Mouse (Mus musculus): Measurements from ENCODE around the gene Sema4a. TPM values are rescaled to one million over a fixed set of nuclear protein-coding genes. Genes with fewer than 3 reads are reported as not detected.

Gene Sema4a
- polyA plus RNA-seq, 1 experiment from 2014 or later = 29.1 TPM

- H3K27me3 ChIP-seq (ENCODE audit: control insufficient read depth, insufficient read depth, low read depth, low read length) = peaks cover 5% of the 10 kb centered on the region
- 53% methylated on average over 18 of the region's 18 CpGs for WGBS (ENCODE audit: insufficient replicate concordance)
- ATAC-seq (ENCODE audit: low read depth) = peak; percentile 19; the same call in 1 of the 2 replicates
- H3K4me1 ChIP-seq (ENCODE audit: control insufficient read depth, low read depth, low read length) = peaks cover 9% of the 10 kb centered on the region; the same call in 1 of the 2 replicates
- H3K36me3 ChIP-seq (ENCODE audit: control insufficient read depth, insufficient read depth) = no peaks in the 10 kb centered on the region
- no peaks in the 10 kb centered on the region for H3K9me3 ChIP-seq (replicated peaks; ENCODE audit: control insufficient read depth, low read length)
- peak overlapping the region; percentile 44 for H3K4me2 ChIP-seq (ENCODE audit: low read depth, low read length)
- H3K4me3 ChIP-seq (ENCODE audit: low read depth, low read length) = peak overlapping the region; percentile 35
- peak overlapping the region; percentile 34; the same call in 1 of the 2 replicates for H3K9ac ChIP-seq (ENCODE audit: low read depth, low read length)
- peak overlapping the region; percentile 72 for H3K27ac ChIP-seq (ENCODE audit: low read length)
These were observed 5.3 kb downstream of the Sema4a start for GRCm38 (mm10) chr3:88455588-88456264.

GRCm38 (mm10) chr3:88454762-88455587 lies 6.0 kb downstream of the Sema4a start:
- peak; percentile 28 for ATAC-seq (ENCODE audit: low read depth)
- Histone ChIP-seq H3K4me3 (ENCODE audit: low read depth, low read length) (peak overlapping the region; percentile 35), H3K4me2 (ENCODE audit: low read depth, low read length) (peak overlapping the region; percentile 44), H3K27ac (ENCODE audit: low read length) (peak overlapping the region; percentile 72), H3K9ac (ENCODE audit: low read depth, low read length) (peak overlapping the region; percentile 34; the same call in 1 of the 2 replicates), H3K27me3 (ENCODE audit: control insufficient read depth, insufficient read depth, low read depth, low read length) (peaks cover under 1% of the 10 kb centered on the region), H3K4me1 (ENCODE audit: control insufficient read depth, low read depth, low read length) (peaks cover 9% of the 10 kb centered on the region; the same call in 1 of the 2 replicates), H3K9me3 (replicated peaks; ENCODE audit: control insufficient read depth, low read length) (no peaks in the 10 kb centered on the region), H3K36me3 (ENCODE audit: control insufficient read depth, insufficient read depth) (no peaks in the 10 kb centered on the region)
- WGBS (ENCODE audit: insufficient replicate concordance) = 30% methylated on average over 9 of the region's 9 CpGs

GRCm38 (mm10) chr3:88453986-88454385 lies 7.0 kb downstream of the Sema4a start:
- WGBS (ENCODE audit: insufficient replicate concordance) = 44% methylated on average over 8 of the region's 8 CpGs
- no peak for ATAC-seq (ENCODE audit: low read depth)
- Histone ChIP-seq H3K4me1 (ENCODE audit: control insufficient read depth, low read depth, low read length) (peaks cover 10% of the 10 kb centered on the region; the same call in 1 of the 2 replicates), H3K9ac (ENCODE audit: low read depth, low read length) (no peak overlapping the region), H3K36me3 (ENCODE audit: control insufficient read depth, insufficient read depth) (no peaks in the 10 kb centered on the region), H3K9me3 (replicated peaks; ENCODE audit: control insufficient read depth, low read length) (no peaks in the 10 kb centered on the region), H3K4me2 (ENCODE audit: low read depth, low read length) (no peak overlapping the region), H3K27ac (ENCODE audit: low read length) (no peak overlapping the region), H3K27me3 (ENCODE audit: control insufficient read depth, insufficient read depth, low read depth, low read length) (peaks cover 4% of the 10 kb centered on the region), H3K4me3 (ENCODE audit: low read depth, low read length) (no peak overlapping the region)

GRCm38 (mm10) chr3:88453369-88453768 lies 7.6 kb downstream of the Sema4a start:
- Histone ChIP-seq H3K27ac (ENCODE audit: low read length) (no peak overlapping the region), H3K9me3 (replicated peaks; ENCODE audit: control insufficient read depth, low read length) (no peaks in the 10 kb centered on the region), H3K4me3 (ENCODE audit: low read depth, low read length) (no peak overlapping the region), H3K36me3 (ENCODE audit: control insufficient read depth, insufficient read depth) (no peaks in the 10 kb centered on the region), H3K9ac (ENCODE audit: low read depth, low read length) (no peak overlapping the region), H3K4me2 (ENCODE audit: low read depth, low read length) (no peak overlapping the region), H3K4me1 (ENCODE audit: control insufficient read depth, low read depth, low read length) (peaks cover 13% of the 10 kb centered on the region), H3K27me3 (ENCODE audit: control insufficient read depth, insufficient read depth, low read depth, low read length) (peaks cover 4% of the 10 kb centered on the region; the same call in 1 of the 2 replicates)
- WGBS (ENCODE audit: insufficient replicate concordance) = 21% methylated on average over 8 of the region's 8 CpGs
- no peak for ATAC-seq (ENCODE audit: low read depth)

GRCm38 (mm10) chr3:88452716-88453115 lies 8.3 kb downstream of the Sema4a start:
- Histone ChIP-seq H3K4me2 (ENCODE audit: low read depth, low read length) (no peak overlapping the region), H3K36me3 (ENCODE audit: control insufficient read depth, insufficient read depth) (no peaks in the 10 kb centered on the region), H3K4me1 (ENCODE audit: control insufficient read depth, low read depth, low read length) (peaks cover 18% of the 10 kb centered on the region), H3K27ac (ENCODE audit: low read length) (no peak overlapping the region), H3K9ac (ENCODE audit: low read depth, low read length) (no peak overlapping the region), H3K27me3 (ENCODE audit: control insufficient read depth, insufficient read depth, low read depth, low read length) (peaks cover 4% of the 10 kb centered on the region; the same call in 1 of the 2 replicates), H3K4me3 (ENCODE audit: low read depth, low read length) (no peak overlapping the region), H3K9me3 (replicated peaks; ENCODE audit: control insufficient read depth, low read length) (no peaks in the 10 kb centered on the region)
- ATAC-seq (ENCODE audit: low read depth) = no peak
- WGBS (ENCODE audit: insufficient replicate concordance) = 63% methylated on average over 6 of the region's 6 CpGs

- Histone ChIP-seq H3K9me3 (replicated peaks; ENCODE audit: control insufficient read depth, low read length) (no peaks in the 10 kb centered on the region), H3K27me3 (ENCODE audit: control insufficient read depth, insufficient read depth, low read depth, low read length) (peaks cover 4% of the 10 kb centered on the region; the same call in 1 of the 2 replicates), H3K9ac (ENCODE audit: low read depth, low read length) (no peak overlapping the region), H3K4me1 (ENCODE audit: control insufficient read depth, low read depth, low read length) (peaks cover 16% of the 10 kb centered on the region), H3K4me2 (ENCODE audit: low read depth, low read length) (no peak overlapping the region), H3K27ac (ENCODE audit: low read length) (no peak overlapping the region), H3K36me3 (ENCODE audit: control insufficient read depth, insufficient read depth) (no peaks in the 10 kb centered on the region), H3K4me3 (ENCODE audit: low read depth, low read length) (no peak overlapping the region)
- 47% methylated on average over 5 of the region's 5 CpGs for WGBS (ENCODE audit: insufficient replicate concordance)
- no peak for ATAC-seq (ENCODE audit: low read depth)
These were observed 8.7 kb downstream of the Sema4a start for GRCm38 (mm10) chr3:88452246-88452645.

- Histone ChIP-seq H3K9ac (ENCODE audit: low read depth, low read length) (no peak overlapping the region), H3K9me3 (replicated peaks; ENCODE audit: control insufficient read depth, low read length) (no peaks in the 10 kb centered on the region), H3K4me2 (ENCODE audit: low read depth, low read length) (no peak overlapping the region), H3K27ac (ENCODE audit: low read length) (no peak overlapping the region), H3K4me1 (ENCODE audit: control insufficient read depth, low read depth, low read length) (peaks cover 9% of the 10 kb centered on the region), H3K27me3 (ENCODE audit: control insufficient read depth, insufficient read depth, low read depth, low read length) (peaks cover 4% of the 10 kb centered on the region; the same call in 1 of the 2 replicates), H3K36me3 (ENCODE audit: control insufficient read depth, insufficient read depth) (no peaks in the 10 kb centered on the region), H3K4me3 (ENCODE audit: low read depth, low read length) (no peak overlapping the region)
- ATAC-seq (ENCODE audit: low read depth) = no peak
- WGBS (ENCODE audit: insufficient replicate concordance) = 64% methylated on average over 12 of the region's 12 CpGs
These were observed 10.4 kb downstream of the Sema4a start for GRCm38 (mm10) chr3:88450379-88451131.

DNA sequence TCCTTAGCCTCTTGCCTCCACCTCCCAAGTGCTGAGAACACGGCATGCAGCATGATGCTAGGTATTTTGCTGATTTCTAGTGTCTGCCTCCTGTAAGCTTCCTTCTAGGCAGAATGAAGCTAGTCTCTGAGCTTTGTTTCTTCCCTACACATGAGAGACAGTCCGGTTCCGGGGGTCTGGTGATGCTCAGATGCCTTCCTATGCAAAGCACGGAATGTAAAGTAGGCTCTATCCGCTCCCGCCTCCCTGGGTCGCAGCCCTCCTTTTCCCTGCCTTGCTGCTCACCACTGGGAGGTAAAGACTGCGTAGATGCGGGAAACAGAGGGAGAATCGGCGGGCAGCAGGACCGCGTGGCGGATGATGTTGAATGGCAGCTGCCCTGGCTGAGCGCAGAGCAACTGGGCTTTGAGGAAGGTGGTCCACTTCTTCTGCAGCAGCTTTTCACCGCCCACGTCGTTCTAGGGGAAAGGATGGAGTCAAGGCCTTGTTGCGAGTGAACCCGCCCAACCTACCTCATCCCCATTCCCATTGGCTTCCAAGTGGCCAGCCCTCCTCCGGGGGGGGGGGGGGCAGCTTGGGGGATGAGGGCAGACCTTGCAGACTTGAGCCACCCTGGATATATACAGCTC lies 11.5 kb downstream of the Sema4a start:
- Histone ChIP-seq H3K9ac (ENCODE audit: low read depth, low read length) (no peak overlapping the region), H3K4me2 (ENCODE audit: low read depth, low read length) (no peak overlapping the region), H3K9me3 (replicated peaks; ENCODE audit: control insufficient read depth, low read length) (no peaks in the 10 kb centered on the region), H3K27me3 (ENCODE audit: control insufficient read depth, insufficient read depth, low read depth, low read length) (peaks cover 4% of the 10 kb centered on the region; the same call in 1 of the 2 replicates), H3K36me3 (ENCODE audit: control insufficient read depth, insufficient read depth) (no peaks in the 10 kb centered on the region), H3K4me3 (ENCODE audit: low read depth, low read length) (no peak overlapping the region), H3K27ac (ENCODE audit: low read length) (no peak overlapping the region), H3K4me1 (ENCODE audit: control insufficient read depth, low read depth, low read length) (peaks cover 9% of the 10 kb centered on the region)
- WGBS (ENCODE audit: insufficient replicate concordance) = 27% methylated on average over 20 of the region's 21 CpGs
- ATAC-seq (ENCODE audit: low read depth) = no peak

All from liver, embryonic 16.5 days (tissue).